Mouse (Mus musculus) left cerebral cortex, adult 8-10 months (tissue): ENCODE data around the gene Fzd7. TPM values are rescaled to one million over a fixed set of nuclear protein-coding genes. Genes with fewer than 3 reads are reported as not detected.

Experiments used
- DNase-seq, 2 experiments: peaks; one replicate each; pipeline ENCODE4 v3.0.0; 2022; ENCODE audit warnings: low spot score in 2 of 2
- total RNA-seq, 4 experiments: library from RNA; stranded (reverse); gene quantifications; 2 replicates each; pipeline ENCODE4 v1.2.4; 2022

Fzd7 gene
- total RNA-seq, 4 experiments from 2014 or later, result 7.7 to 9.5 (median 8.2) TPM

DNA sequence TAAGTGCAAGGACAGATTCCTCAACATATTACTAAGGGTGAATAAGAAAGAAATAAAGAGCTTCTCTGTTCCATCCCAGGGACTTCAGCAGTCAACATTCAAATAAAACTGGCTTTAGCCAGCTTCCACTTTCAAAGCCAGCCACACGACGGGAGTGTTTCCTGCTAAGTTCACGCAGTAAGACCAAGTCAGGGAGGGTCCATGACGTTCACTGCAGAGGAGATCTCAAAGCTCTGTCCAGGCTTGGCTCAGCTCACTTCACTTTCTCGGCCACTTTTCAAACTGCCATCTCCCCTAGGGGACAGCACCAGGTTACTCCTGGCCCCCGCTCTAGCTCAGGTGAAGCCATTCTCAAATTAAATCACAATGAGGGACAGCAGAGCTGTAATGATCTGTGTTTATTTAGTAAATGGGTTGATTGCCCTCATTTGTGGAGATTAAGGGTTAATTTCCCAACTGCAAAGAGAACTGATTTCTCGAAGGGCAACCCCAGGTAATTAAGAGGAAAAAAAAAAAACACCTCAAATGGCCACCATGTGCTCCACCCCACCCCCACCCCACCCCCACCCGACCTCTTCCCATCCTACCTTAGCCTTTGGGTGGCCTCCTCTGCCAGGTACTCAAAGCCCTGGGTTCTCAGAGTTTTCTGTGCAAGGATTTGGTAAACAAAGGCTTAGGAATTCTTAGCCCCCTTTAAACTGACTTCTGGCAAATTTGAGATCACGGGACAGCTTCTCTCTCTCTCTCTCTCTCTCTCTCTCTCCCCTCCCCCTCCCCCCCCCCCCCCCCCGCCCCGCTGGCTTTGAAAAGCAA is 9.7 kb upstream of the Fzd7 start:
- no peak for DNase-seq

DNA sequence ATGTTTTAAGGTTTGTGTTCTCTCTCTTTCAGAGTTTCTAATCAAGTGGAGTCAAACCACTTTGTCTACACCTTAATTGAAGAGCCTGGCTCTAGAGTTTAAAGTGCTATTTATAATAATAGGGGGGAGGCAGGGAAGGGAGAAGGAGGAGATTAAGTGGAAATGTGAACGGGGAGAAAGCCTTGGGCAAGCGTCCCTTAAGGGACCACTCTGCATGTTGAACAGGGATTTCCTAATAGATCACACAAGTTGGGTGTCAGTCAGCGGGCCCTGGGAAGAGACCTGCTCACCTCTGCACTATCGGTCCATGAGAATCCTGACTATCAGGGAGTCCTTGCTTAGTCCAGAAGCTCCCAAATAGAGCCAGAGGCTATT is 9.1 kb upstream of the Fzd7 start:
- no peak for DNase-seq

DNA sequence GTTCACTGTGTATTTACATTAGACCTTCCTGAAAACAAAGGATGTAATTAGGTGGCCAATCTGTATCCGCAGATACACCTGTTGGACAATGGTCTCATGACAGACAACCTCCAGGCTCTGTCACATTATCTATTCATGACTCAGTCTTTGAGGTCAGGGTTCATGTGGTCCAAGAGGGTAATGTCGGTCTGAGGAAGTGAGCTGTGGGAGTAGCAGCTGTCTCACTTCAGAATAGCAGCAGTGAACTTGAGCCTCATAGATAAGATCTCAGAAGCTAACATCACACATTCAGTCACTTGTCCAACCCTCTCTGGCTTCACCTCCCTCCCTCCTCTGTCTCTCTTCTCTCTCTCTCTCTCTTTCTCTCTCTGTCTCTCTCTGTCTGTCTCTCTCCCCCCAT is 6.6 kb upstream of the Fzd7 start:
- DNase-seq, result no peak

DNA sequence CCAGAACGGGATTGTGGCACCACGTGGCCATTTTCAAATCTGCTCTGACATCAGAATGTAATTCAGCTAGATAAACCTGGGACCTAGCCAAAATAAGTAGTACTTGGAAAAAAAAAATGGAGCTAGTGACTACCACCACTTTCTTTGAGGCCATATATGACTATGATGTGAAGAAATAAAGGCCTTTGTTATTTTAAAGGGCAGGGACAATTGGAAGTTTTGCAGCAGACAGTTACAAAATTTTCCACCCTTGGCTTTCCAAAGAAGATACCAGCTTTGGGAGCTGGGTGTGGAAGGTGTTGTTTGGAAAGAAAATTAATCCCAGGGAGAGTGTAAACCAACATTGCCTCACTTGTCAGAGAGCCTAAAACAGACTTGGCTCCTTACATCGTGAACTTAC is 3.3 kb upstream of the Fzd7 start:
- DNase-seq, result no peak

DNA sequence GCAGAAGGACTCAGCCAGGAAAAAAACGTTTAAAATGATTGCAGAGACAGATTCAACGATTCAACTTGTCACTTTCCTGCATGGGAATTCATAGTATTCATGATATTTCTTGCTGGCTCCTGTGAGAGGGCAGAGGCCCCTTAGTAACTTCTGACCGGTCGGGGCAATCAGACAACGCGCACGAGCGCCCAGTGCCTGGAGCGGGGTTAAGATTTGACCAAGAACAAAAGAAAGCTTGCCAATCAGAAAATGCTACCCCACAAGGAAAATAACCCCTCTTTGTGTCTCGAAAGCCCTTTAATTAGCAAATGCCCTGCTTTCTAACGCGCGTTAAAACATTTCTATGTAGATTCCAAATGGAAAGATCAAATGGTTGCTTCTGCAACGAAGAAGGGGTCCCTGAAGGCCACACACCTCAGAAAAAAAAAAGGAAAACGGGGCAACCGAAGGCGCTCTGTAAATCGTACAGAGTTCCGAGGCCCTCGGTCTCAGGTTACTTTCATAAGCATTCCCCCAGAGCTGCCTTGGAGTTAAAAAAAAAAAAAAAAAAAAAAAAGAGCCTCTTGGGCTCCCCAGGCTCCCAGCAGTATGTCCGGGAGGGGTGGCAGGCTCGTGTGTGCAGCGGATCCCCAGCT is 1.3 kb upstream of the Fzd7 start:
- no peak for DNase-seq

DNA sequence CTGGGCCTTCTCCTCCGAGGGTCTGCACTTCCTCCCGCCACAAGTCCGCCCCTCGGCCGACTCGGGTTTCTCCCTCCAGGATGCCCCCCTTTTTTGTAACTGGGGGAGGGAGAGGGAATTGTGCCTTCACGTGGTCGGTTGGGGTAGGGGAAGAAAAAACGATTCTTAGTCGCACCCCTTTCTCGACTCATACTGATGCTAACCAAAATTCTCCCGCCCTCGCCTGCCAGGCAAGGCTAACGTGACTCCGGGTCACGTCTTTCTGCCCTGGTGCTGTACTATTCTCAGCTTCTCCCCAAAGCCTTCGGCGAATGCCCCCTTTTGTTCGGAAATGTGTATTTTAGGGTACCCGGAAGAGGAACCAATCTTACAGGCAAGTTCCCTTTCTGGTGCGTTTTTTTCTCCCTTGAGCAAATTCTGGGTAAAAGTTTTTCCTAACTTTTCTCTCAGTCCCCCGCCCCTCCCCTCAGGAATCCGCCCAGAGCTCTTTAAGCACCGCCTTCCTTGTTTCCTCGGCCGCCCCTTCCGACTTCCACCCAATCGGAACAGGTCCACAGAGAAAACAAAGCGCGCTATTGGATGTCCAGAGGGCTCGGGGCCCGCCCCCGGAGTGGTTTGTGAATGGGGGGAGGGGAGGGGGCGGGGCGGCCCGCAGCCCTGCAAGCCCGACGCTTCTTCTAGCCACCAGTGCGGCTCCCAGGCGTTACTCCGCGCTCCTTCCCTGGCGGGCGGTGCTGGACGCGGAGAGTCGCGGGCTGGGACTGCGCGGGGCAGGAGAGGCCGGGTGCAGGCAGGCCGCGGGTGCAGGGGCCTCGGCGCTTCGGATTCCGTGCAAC is 550 bp upstream of the Fzd7 start:
- peak; percentile 48 to 83 for DNase-seq

DNA sequence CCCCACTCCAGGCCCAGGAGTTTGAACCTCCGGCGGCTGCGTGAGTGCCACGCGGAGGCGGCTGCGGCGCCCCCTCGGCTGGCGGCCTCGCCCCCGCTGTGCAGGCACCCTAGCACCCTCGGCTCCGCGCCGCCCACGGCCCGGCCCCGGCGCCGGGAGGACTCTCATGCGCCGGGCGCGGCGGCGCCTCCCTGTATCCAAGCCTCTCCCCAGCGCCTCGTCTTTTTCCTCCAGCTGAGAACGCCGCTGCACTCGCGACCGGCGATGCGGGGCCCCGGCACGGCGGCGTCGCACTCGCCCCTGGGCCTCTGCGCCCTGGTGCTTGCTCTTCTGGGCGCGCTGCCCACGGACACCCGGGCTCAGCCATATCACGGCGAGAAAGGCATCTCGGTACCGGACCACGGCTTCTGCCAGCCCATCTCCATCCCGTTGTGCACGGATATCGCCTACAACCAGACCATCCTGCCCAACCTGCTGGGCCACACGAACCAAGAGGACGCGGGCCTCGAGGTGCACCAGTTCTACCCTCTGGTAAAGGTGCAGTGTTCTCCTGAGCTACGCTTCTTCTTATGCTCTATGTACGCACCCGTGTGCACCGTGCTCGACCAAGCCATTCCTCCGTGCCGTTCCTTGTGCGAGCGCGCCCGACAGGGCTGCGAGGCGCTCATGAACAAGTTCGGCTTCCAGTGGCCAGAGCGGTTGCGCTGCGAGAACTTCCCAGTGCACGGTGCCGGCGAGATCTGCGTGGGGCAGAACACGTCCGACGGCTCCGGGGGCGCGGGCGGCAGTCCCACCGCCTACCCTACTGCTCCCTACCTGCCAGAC is 684 bp downstream of the Fzd7 start:
- DNase-seq, result peak in 1 of 2 experiments; percentile 13

DNA sequence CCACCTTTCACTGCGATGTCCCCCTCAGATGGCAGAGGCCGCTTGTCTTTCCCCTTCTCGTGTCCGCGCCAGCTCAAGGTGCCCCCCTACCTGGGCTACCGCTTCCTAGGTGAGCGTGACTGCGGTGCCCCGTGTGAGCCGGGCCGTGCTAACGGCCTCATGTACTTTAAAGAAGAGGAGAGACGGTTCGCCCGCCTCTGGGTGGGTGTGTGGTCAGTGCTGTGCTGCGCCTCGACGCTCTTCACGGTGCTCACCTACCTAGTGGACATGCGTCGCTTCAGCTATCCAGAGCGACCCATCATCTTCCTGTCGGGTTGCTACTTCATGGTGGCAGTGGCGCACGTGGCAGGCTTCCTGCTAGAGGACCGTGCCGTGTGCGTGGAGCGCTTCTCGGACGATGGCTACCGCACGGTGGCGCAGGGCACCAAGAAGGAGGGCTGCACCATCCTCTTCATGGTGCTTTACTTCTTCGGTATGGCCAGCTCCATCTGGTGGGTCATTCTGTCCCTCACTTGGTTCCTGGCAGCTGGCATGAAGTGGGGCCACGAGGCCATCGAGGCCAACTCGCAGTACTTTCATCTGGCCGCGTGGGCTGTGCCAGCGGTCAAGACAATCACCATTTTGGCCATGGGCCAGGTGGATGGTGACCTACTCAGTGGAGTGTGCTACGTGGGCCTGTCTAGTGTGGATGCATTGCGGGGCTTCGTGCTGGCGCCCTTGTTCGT is 1.5 kb downstream of the Fzd7 start:
- peak in 1 of 2 experiments; percentile 48 for DNase-seq

DNA sequence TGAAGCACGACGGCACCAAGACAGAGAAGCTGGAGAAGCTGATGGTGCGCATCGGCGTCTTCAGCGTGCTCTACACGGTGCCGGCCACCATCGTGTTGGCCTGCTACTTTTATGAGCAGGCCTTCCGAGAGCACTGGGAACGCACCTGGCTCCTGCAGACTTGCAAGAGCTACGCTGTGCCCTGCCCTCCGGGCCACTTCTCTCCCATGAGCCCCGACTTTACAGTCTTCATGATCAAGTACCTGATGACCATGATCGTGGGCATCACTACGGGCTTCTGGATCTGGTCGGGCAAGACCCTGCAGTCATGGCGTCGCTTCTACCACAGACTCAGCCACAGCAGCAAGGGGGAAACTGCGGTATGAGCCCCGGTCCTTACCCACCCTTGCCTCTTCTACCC is 2.1 kb downstream of the Fzd7 start:
- DNase-seq, result no peak

DNA sequence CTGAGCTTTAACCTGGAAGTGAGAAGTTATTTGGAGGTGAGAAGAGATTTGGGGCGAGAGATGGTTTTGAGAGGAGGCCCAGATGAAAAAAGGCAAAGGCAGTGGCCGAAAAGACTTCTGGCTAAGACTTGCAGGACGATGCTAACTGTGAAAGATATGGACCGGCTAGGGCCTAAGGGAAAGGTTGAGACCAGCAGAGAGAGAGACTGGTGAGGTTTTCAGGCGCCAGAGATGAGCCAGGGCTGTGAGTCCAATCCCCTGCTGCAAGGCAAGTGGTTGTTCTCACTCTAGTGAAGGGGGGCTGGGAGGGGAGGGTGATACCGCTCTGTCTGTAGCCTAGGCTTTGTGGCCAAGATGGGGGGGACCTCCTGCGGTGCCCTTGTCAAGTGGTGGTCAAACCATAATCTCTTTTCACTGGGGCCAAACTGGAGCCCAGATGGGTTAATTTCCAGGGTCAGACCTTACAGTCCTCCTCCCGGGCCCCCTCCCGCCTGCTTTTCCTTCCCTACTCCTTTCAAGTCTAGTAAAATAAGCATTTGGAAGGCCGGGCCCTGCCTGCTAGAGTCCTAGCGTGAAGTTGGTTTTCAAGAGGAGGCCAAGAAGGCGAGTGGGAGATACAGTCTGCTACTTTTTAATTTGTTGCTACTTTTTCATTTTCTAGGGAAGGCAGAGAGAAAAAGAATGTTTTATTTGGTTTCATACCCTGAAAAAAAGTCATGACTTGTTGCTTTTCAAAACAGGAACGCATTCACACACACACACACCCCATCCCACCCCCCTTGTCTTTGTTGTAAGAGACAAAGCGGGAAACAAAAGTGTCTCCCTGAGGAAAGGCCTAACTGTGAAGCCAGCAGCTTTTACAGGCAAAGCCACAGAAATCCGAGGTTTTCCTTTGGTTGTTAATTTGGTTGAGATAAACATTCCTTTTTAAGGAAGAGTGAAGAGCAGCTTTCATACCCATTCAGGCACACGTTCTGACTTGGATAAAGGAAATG is 2.9 kb downstream of the Fzd7 start:
- no peak for DNase-seq

DNA sequence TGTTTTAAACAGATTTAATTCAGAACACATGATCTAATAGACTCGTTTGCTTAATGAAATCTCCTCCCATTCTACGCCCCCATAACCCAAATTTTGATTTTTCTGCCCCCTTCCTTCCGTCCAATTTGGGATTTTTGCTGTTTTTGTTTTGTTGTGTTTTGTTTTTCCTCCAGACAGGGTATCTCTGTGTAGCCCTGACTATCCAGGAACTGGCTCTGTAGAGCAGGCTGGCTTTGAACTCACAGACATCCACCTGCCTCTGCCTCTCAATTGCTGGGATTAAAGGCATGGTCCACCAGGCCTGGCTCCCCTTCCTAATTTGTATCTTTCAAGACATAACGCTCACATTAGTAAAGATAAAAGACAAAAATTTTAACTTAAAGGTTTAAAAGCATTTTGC is 3.6 kb downstream of the Fzd7 start:
- no peak for DNase-seq

DNA sequence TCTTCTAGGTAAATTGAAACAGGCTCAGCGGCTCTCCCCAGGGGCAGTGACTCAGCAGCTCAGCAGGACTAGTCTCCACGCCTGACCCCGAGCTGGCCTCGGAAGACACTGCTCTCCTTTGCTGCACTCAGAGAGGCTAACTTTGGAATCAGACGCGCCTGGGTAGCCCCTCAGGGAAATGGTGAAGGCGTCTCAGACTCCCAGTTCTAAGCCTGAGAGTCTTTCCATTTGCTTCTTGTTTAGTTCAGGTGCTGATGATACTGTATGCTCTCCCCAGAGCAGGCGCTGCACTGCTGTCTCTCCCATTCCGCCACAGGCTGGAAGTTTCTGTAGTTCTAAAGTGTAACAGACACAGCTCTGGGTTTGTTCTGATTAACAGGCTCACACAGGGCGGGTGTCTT is 5.4 kb downstream of the Fzd7 start:
- no peak for DNase-seq

DNA sequence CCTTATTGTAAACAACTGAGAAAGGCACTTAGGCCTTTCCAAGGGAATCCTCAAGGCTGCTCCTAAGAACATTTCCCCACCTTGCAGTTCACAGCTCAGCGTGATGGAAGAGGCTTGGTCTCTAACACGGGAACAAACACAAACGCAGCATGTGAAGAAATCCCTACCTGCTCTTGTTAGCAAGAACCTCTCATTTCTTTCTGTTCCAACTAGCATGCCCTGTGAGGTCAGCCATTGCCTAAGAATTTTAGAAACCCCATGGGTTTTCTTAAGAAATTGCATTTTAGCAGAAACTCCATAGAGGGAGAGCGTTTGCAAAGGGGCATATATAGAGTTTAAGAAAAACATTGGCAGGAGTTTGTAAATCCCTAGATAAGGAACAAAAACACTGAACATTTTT is 6.3 kb downstream of the Fzd7 start:
- no peak for DNase-seq

DNA sequence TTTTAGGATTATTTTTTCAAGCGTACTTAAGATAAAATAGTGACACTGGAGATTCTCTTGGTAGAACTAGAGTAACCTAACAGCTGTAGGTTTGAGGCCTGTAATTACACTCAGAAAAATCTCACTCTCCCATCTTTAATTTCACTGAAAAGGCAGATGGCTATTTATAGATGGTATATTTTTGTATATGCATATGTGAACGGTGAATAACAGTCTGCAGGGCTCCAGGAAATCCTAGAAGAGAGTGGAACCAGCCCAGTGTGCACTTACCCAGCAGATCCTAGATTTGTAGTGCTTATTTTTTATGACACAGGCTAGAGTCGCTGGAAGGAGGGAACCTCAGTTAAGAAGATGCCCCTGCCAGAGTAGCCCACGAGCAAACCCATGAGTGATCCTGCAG is 6.8 kb downstream of the Fzd7 start:
- DNase-seq, result peak in 1 of 2 experiments; percentile 21

DNA sequence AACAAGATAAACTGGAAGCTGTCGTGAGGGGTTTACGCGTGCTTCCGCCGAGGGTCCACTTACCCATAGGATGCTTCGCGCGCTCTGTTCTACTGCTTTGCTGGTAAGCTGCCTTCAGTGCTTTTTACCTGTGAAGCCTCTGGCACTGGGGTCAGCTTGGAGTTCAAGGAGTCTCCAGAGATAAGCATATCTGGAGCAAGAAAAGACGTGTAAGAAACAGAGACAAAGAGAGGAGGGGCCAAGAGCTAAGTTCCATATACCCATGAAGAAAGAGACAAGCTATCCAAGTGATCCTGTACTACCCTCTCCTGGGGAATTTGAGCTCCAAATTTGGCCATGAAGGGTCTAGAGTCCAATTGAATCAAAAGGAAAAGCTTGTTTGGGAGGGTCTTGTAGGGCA is 9.3 kb downstream of the Fzd7 start:
- DNase-seq, result no peak

DNA sequence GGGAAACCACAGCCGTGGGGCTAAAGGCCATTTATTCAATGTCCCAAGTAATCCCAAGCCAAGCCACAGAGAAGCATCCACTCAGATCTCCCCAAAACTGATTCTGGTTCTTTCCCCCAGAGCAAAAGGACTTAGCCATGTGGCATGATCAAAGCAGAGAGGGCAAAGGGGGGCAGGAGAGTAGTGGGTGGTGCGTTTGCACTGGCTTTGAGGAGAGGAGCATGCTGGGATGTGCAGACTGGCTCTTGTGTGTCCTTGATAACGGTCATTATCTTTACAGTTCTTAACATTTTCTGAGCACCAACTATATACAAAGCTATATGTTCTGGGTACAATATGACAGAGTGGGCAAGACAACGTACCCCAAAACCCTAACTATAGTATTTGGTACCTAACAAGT is 10.2 kb downstream of the Fzd7 start:
- no peak for DNase-seq

DNA sequence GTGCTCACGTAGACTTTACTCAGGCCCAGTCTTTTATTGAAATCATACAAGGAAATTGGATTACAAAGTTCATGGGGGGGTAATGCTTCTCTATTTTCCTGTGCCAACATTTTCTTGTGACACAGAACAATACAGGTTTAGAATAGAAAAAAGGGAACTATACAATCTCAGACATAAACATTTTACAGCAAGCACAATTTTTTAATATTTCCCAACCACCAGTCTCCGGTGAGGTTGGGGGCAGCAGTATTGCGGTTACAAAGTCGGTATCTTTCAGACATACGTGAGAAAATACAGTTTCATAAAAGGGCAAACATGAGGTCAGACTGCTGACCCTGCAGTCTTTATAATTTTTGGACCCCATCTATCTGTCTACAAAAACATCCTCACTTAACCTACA is 13.7 kb downstream of the Fzd7 start:
- no peak for DNase-seq

DNA sequence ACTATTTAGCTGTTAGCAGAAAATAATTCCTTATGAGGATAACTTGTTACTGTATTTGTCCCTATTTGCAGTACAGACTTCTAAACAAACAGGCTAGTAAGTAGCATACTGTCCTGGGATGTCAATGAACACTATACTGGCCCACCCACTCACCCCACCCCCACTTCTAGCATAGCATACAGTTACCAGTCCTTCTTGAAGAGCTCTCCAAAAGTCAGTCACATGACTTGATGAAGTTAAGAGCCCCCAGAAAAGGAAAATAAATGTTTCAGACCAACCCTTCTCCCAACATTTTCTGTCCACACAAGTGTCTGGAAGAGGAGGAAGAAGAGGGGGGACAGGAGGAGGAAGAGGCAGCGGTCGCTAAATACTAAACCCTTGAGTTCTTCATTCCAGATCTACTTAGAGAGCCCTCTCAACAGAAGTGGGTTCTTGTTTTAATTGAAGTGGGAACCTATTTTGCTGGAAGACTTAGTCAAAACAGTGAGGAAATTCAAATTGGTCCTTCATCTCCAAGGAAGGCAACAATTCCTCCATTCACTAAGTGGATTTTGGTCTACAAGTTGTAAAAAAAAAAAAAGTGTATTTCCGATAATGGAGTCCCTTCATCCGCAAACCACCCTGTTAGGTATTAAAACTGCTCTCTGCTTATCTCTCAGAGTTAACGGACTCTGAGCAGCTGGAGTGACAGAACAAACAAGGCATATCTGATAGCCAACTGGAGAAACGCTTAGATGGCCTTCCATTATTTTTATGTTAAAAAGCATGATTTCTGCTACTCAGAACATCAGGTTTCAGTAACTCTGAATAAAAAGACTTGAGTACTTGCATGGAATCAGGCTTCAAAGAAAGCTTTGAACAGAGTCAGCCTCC is 15.8 kb downstream of the Fzd7 start:
- no peak for DNase-seq

DNA sequence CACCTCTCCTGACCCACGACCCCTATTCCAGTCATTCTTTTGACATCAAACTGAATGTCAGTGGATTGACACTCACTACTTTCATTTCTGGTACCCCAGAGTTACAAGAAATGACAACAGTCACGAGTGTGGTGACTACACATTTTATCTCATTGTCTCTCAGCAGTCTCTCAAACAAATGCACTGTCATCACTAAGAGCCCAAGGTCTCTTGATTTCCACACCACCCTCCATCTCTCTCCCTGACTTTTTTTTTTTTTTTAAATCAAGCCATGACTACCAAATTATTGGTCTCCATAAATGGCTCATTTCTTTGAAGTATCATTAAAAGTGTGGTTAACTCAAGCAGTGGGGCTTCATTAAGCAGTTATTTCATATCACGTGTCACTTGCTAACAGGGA is 17.1 kb downstream of the Fzd7 start:
- no peak for DNase-seq
